Mouse (Mus musculus) spleen, postnatal 36 days (tissue): ENCODE measurements around the gene Ets2.

ENCODE experiments used
- DNase-seq, 2 experiments: peaks; one replicate each; pipeline ENCODE4 v3.0.0; 2022; ENCODE audit warnings: low spot score in 2 of 2, mixed read lengths in 1 of 2

Ets2 gene

DNA sequence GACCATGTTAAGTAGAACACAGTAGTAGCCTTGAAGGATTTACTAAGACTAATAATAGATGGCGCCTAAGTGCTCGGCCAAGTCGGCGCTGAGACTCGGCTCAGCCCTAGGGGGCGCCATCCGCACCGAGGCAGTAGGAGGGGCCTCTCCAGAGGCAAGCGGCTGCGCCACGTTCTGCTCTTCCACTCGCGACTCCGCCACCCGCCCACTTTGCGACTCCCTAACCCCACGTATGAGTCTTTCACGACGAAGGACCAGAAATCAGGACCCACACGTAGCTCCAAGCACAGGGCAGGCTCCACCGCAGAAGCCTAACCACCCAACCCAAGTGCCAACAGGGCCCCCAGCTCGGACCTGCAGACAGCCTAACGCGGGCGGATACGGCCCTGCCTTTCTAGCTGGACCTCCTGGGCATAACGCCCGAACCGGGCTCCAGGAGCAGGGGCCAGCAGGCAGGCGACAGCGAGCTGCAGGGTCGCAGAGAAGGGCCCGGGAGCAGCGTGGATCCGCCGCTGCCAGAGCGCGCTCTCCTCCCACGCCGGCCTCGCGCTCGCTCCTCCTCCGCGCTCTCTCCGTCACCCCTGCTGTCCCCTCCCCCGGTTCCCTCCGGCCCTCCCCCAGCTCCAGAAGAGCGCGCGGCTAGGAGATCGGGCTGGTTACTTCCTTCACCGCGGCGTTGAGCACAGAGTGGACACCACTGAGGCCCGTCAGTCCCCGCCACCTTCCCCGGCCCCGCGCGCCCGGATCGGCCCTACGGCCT lies at the start of gene Ets2:
Gene Ets2, plus strand, starts transcription at position 274 of the 760 bp plus-strand sequence.
- peak; percentile 85 for DNase-seq

DNA sequence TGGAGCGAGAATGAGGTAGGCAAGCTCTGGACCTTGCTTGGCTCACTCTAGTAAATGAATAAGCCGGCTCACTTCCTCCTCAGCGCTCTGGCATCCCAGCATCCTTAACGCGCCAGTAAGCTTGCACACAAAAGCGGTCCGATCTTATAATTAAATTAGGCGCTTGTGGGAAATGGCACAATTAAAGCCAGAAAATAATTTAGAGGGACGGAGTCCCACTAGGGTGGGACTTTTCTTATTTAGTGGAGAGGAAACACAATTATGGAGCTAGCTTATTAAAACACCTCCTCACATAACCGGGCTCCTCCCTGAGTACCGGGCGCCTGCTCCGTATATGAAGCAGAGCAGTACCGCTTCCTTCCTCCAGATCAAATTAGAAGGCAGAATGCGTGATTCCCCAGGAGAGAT lies 47.7 kb upstream of the Ets2 start:
- no peak for DNase-seq

DNA sequence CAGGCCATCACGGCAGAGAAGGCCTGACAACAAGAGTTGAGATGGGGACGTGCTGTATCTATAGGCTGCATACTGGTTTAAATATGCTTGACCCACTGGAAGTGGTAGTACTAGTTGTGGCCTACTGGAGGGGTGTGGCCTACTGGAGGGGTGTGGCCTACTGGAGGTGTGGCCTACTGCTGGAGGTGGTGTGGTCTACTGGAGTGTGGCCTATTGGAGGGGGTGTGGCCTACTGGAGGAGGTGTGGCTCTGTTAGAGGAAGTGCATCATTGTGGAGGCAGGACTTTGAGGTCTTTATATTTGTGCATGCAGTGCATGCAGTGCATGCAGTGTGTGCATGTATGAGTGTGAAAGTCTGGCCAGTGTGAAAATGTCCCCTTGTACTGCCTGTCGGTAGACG lies 45.3 kb upstream of the Ets2 start:
- no peak for DNase-seq

GRCm38 (mm10) chr16:95657187-95657586 lies 44.7 kb upstream of the Ets2 start:
- no peak for DNase-seq

DNA sequence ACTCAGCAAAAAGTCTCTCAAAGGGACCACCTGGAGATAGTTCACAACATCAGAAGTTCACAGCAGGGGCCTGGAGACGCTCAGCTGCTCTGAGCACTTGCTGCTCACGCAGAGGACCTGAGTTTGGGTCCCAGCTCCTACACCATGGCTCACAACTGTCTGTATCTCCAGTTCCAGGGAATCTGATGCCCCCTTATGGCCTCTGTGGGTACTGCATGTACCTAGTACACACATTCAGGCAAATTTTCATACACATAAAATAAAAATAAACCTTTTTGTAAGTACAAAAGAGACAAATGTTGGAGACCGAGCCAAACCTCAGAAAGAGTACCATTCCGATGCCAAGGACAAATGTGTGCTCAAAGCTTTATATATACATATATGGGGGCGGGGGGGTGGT lies 44.1 kb upstream of the Ets2 start:
- DNase-seq = no peak

- DNase-seq = peak; percentile 57 to 60
Observed at GRCm38 (mm10) chr16:95658836-95659430, 42.9 kb upstream of the Ets2 start.

DNA sequence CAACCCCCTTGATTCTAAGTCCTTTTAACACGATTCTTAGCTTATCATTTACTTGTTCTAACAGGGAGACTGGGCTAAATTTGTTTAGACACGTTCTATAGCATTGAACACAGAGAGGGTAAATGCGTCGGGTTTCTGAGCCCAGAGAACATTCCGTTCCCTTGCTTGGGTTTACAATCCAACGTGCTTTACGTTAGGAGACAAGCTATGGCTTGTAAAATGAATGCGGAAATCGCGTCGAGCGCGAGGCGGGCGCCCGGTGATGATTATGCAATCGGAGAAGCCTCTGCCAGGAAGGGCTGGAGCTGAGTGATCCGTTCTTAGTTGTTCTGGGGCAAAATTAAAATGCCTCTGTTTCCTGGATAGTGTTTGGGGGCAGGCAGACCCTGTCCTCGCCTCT lies 42.4 kb upstream of the Ets2 start:
- DNase-seq = no peak

- no peak for DNase-seq
Observed at GRCm38 (mm10) chr16:95660909-95661308, 41.0 kb upstream of the Ets2 start.

DNA sequence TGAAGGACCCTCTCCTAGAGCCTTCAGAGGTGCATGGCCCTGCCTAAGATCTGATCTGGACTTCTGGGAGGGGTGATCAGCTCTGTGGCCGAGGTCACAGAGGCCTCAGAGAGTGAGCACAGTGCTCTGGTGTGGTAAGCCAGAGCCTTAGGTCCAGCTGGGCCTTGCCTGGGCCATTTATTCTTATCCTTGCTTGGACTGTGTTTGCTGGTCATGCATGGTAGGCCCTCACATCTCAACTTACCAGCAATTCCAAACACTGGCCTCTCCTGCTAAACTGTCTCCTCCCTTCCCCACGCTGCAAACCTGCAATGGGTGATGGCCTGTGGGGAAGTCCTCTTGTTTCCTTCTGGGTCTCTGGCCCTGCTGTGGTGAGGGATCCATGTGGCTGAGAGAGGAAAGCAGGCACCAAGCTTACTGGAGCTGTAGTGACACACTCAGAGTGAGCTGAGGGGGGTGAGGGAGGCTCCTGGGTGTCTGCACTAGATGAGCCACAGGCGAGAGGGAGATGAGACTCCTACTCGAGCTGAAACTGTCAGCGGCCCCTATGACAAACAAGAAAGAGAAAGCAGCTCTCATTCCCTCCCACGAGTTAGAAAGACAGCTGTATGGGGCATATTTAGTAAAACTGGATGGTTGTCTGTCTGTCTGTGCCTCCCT lies 36.3 kb upstream of the Ets2 start:
- no peak for DNase-seq

DNA sequence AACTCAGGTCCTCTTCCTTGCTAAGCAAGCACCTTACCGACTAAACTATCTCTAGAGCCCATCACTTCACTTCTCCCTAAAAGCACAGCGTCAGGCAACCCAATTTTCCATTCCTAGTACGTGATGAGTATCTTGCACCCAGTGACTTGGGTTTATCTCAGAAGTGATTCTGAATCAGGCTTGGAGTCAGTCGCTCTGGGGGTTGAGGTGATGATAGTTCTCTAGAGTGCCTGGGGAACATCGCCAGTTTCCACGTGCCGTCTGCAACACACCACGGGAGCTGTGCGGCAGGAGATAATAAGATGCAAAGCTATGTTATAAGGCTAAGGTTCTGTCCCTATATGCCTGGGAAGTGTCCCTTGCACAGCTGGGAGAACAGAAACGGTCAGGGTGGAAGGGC lies 35.6 kb upstream of the Ets2 start:
- DNase-seq = no peak

- no peak for DNase-seq
Observed at GRCm38 (mm10) chr16:95667395-95668150, 34.3 kb upstream of the Ets2 start.

DNA sequence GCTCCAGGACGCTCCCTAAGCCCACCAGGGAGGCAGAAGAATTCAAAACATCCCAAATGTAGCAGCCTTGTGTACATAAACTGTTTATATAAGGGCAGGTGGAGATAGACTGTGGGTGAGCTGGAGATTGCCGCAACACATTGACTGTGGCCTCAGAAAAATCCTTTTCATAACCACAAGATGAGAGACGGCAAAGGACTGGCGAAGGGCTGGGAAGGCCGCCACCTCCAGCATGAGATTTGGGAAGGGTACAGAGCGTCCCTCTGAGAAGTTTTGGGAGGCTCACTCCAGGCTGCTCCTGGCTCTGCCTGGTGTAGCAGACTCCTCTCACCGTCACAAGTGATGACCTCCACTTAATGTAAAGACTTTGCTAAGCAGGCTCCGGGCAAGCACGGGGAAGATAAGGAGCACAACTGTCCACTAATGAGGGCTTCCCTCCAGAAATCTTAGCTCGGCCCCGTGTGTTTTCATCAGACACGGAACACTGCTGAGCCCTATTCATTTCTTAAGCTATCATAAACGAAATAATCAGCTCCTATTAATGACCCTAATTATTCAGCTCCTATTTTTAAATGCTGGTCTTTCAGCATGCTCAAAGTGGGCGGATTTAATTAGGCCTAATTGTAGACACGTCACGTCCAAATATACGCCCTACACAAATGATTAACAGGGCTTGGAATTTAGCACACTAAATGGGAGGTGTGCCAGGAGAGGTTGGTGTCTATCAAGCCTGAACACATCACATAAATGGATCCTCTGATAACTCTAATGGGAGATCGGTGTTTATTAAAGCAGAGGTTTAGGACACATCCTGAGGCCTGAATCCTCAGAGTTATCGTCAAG lies 33.5 kb upstream of the Ets2 start:
- no peak for DNase-seq

GRCm38 (mm10) chr16:95674452-95674921 lies 27.4 kb upstream of the Ets2 start:
- no peak for DNase-seq

GRCm38 (mm10) chr16:95675212-95675611 lies 26.7 kb upstream of the Ets2 start:
- no peak for DNase-seq

GRCm38 (mm10) chr16:95676668-95677067 lies 25.2 kb upstream of the Ets2 start:
- no peak for DNase-seq

DNA sequence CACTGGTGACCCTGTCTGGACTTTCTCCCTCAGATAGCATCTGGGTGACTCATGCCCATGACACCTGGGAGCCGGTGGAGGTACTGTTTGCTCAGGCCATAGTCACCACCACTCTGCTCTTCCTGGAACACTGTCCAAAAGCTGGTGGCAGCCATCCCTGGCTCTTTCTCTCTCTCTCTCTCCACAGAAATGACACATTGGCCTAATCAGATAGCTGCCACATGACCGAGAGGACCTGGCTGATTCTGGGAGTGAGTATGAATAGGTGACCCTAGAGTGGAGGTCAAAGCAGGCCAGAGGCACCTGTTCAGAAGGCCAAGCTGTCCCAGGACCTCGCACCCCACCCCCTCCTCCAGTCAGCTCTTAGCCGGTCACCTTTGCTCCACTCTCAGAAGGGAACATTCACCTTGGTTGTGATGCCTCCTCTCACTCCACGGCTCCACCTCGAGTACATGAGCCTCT lies 19.4 kb upstream of the Ets2 start:
- DNase-seq = no peak

DNA sequence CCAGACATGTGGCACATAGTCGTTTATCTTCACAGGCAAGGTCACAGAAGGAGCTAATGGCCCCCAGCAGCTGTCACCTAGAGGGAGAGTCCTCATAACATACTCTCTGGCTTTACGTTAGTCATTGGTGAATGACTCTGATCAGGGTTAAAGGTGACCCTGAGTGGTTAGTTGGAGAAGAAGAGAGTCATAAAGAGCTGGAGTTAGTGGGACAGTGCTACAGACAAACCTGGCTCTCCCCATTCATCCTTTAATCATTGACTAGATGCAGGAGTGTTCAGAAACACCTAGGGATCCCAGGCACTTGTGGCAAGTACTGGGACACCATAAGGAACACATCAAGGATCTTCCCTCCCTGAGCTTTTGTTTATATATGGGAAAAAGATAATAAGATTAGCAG lies 16.1 kb upstream of the Ets2 start:
- no peak for DNase-seq

DNA sequence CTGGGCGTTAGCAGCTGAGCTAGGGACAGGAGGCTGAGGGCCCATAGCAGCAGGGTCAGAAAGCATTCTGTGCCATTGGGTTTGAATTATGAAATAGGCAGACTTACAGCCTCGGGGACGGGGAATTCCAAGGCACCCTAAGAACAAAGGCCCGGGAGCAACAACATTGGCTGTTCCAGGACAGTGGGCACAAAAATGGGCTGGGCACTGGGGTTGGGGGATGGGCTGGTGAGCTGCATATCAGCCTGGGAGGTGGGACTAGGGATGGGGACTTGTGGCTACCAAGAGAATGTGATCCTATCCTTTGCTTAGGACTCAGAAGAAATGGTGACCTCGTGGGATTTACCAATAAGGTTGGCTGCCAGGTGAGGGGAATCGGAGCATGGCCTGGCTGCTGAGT lies 15.6 kb upstream of the Ets2 start:
- no peak for DNase-seq

DNA sequence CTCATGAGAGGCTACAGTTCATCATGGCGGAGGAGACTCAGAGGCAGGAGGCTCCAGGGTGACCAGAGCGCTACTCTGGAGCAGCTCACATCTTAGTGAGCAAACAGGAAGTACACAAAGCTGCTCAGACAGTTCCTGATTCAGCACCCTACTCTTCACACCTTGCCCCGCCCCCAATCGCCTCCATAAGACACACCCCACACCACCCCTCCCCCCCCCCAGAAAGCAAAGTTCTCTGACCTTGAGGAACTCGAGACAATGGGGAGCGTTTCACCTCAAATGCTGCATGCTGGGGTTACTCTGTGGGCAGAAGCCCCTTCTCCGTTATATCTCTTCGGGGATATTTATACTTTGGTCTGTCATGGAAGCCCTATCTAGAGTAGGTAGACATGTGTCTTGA lies 15.0 kb upstream of the Ets2 start:
- no peak for DNase-seq

- no peak for DNase-seq
Observed at GRCm38 (mm10) chr16:95688010-95688409, 13.9 kb upstream of the Ets2 start.

DNA sequence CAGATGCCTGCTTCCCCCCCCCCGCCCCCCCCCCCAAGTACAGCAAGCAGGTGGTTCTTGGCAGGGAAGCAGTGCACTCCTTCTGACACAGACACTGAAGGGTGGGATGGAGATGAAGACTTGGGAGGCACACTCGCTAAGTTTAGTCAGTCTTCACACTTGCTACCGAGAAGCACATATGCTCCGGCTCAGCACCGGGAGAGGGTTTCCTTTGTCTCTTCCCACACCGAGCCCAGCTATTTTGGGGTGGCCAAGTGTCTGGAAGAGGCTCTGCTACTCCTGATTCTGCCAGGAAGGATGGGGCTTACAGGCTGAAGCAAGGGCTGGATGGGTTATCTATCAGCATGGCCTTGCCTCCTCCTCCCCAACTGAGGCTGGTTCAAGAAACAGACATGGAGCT lies 5.3 kb upstream of the Ets2 start:
- no peak for DNase-seq
